Mouse (Mus musculus): Measurements from ENCODE around the gene H1f0.
A peak's percentile ranks its signal among the peaks of the same experiment; 100 is the strongest.

Gene H1f0

DNA sequence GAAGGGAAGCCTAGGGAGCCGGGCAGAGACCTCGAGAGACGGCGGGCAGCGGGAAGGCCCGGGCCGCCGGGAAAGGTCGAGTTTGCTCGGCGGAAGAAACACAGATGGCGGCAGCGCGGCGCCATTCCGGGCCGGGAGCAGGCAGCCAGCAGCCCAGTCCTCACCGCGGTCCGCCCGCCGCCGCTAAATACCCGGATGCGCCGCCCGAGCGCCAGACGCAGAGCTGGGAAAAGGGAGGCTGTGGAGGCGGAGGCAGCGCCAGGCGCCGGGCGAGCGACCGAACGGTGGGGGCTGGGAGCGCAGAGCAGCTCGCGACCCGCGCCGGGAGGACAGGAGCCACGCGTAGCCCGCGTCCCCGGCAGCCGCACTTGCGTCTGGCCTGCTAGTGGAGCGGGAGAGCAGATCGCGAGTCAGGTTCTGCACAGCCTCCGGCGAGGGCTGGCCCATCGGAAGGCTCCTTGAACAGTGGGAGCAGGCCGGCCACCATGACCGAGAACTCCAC is at the start of gene H1f0:
Gene H1f0 (plus strand): TSS at position 214 of the 502 bp plus-strand sequence.
- peak; percentile 97 for DNase-seq (ENCODE audit: low spot score)

DNA sequence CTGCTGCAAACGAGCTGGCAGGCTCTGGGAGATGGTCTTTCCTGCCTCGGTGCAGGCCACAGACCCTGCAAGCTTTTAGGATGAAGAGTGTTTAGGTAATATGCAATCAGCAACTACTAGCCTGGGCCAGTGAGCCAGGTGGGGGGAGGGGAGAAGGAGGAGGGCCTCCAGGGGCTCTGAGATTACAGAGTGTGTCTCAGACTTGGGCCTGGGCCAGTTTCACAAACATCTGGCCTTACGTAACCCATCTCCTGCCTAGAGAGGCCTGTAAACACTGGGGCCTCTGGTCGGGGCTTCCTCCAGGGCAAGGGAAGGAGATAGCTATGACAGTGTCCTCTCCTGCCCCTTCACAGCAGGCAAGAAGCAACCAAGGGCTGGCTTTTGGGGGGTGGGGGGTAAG is 49.4 kb upstream of the H1f0 start:
- DNase-seq (ENCODE audit: low spot score) = peak; percentile 70

DNA sequence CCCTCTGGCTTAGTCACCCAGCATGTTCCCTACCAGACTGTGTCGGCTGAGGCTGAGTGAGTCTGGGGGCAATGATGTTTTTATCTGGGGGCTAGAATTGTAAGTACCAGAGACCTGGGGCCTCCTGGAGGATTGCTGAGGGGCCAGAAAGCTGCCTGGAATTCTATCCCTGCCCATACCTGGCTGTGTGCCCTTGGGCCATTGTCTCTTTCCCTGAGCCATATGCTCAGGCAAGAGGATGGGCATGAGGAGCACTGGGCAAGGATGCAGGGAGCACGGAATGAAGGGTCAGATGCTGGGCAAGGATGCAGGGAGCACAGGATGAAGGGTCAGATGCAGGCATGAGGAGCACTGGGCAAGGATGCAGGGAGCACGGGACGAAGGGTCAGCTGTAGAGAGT is 48.2 kb upstream of the H1f0 start:
- DNase-seq (ENCODE audit: low spot score) = no peak

DNA sequence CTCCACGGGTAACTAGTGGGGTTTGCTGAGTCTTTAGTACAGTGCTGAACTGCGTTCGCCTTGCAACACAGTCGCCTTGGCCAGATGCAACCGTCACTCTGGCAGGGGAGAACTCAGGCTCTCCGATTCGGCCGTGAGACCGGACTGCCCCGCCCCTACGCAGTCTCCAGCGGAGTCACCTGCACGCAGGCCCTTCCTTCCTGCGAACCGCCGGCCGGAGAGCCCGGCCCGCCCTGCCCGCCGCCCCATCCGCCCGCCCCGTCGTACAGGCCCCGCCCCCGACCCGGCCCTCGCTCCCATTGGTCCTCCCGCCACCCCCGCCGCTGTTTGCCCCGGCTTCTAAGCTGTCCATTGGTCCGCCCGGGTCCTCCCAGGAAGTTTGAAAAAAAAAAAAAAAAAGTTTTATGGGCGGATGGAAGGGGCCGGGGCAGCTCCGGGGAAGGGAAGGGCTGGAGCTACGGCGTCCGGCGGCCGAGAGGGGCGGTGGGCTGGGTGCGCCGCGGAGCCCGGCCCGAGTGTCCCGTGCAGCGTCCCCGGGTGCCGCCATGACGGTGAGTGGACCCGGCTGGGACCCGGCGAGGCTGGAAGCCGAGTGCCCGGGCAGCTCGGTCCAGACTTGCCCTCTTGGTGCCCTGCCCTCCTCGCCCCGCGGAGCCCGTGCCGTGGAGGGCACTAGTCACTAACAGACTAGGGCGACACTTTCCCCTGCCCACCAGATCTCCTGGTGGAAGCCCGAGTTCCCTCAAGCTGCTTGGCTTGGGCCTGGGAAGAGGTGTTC is 45.4 kb upstream of the H1f0 start:
- DNase-seq (ENCODE audit: low spot score) = peak; percentile 91

DNA sequence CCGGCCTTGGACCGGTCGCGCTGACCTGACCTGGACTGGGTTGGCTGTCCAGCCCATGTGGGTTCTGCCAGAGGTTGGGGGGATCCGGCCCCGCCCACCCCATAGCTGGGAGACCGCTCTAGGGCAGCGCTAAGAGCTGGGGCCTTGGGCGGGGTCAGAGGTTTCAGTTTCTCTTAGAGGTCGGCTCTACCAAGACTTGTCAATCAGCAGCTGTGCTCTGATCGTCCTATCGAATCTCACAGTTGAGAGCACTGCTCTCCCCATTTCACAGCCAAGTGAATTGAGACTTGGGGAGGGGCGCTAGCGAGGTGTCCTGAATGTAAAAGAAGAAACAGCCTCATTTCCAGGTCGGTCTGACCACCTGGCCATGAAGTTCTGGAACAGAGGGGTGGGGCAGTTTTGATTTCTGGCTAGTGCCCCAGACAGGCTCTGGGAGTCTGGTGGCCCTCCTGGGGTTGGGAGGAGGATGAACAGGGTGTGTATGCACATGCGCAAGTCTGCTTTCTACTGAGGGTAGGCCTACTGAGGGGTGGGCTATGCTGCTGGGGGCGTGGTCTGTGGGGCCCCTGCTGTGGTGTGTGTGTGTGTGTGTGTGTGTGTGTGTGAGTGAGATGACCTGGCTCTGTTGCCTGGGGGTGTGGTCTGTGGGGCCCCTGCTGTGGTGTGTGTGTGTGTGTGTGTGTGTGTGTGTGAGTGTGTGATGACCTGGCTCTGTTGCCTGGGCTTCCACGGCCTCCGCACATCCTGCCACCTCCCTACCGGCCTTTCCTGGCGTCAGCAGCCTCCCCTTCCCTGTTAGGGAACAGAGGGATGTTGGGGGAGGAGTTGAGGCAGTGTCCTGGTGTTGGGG is 44.6 kb upstream of the H1f0 start:
- peak; percentile 77 for DNase-seq (ENCODE audit: low spot score)

DNA sequence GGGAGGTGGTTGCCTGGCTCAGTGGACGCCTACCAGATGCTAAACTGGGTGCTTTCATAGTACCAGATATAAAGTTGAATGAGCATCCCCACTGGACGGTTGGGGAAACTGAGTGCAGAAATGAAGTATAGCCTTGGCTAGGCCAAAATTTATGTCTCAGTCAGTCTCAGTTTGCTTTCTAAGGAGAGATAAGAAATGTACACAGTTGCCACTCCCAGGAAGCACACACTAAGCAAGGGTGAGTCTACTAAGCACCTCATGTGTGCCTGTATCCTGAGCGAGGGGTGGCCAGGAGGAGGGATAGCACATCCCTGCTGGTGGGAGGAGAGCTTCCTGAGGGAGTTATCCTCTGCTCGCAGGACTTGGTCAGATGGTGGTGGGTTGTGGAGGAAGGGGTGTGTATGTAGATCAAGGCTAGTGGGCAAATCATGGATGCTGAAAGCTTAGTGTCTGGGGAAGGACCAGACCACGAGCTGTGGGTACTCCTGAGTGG is 43.9 kb upstream of the H1f0 start:
- DNase-seq (ENCODE audit: low spot score) = no peak

DNA sequence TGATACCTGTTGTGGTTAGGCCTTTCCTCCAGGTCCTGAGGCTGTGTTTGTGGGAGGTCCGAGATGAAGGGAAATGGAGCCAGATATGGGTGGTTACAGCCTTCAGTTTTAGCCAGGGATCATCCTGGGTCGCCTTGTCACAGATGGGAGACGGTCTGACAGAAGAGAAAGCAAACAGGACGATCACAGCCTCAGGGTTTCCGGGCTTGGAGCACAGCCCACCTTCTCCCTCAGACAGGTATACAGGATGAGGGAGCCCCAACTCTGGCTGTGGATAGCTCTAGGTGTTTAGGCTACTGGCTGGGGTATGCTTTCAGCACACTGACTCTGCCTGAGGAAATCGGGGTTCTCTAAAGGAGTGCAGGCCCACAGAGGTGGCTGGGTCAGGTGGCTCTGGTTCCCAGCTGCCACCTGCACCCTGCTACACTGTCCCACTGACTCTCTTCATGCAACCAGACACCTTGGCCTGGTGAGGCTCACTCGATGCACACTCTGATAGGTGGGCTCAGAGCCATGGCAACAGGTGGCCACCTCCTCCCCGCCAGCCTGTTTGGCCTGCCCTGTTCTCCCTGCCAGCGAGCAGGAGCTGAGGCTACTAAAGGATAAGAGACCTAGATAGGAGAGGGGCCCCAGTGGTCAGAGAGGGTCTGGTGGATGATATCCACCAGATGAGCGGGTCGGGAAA is 41.6 kb upstream of the H1f0 start:
- DNase-seq (ENCODE audit: low spot score) = no peak

DNA sequence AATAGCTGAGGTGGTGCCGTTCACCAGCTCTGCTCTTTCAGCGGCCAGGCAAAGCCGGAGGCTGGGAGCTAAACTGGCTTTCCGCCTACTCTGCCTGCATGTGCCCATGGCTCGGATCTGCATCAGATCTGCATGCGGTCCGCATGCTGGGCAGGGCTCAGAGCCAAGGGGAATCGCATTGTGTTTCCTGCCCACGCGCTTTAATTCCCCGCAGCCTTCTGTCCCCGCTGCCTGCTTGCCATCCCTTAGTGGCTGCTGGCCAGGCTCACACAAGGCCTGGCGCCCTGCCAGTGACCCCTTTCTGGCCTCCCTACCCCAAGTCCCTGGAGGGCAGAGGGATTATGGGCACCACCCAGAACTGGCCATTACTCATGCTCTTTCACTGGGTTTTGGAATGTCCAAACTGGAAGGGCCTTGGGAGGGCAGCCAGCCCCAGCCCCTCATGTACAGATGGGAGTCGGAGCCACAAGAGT is 39.7 kb upstream of the H1f0 start:
- DNase-seq (ENCODE audit: low spot score) = peak; percentile 72

DNA sequence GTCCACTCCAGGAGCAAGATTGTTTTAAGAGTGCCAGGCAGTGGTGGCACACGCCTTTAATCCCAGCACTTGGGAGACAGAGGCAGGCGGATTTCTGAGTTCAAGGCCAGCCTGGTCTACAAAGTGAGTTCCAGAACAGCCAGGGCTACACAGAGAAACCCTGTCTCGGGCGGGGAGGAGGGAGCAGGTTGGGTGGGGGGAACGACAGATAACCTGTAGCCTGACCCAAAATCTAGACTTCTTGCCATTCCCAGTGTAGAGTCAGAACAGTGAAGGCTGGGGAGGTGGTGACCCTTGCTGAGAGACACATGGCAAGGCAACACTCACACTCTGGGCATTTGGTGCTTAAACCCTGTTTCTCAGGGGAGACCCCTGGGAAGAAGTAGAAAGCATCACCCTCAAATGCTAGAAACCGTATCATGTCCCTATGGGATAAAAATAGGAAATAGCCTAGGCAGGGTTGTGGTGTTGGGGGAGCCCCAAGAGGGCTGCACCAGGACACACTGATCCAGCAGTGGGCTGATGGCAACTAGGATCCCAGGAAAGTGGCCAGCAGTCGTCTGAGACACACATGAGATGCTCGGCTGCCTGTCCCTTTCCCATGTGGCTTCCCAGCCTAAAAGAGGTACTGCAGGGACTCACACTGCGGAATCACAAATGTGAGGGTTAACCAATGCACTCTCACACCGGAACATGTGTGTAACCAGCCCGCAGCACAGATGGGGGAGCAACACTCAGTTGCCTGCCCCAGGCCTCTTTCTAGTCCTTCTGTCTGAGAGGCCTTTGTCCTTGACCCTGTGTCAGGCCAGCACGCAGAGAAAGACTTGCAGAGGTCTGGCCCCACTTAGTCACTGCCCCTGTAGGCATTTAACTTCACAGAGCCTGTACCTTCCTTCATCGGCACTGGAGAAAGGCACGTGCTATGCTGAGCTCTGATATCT is 38.8 kb upstream of the H1f0 start:
- no peak for DNase-seq (ENCODE audit: low spot score)

DNA sequence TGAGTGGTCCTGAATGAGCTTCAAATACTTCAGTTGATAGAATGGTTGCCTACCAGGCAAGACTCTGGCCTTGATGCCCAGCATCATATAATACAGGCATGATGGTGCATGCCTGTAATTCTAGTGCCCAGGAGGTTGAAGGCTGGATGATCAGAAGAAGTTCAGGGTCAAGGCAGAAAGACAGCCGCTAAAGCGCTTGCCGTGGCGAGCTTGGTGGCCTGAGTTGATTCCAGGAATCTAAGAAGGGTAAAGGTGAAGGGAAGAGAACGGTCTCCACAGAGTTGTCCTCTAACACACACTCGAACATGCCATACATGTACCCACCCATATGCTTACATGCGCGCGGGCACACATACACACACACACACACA is 38.2 kb upstream of the H1f0 start:
- no peak for DNase-seq (ENCODE audit: low spot score)

DNA sequence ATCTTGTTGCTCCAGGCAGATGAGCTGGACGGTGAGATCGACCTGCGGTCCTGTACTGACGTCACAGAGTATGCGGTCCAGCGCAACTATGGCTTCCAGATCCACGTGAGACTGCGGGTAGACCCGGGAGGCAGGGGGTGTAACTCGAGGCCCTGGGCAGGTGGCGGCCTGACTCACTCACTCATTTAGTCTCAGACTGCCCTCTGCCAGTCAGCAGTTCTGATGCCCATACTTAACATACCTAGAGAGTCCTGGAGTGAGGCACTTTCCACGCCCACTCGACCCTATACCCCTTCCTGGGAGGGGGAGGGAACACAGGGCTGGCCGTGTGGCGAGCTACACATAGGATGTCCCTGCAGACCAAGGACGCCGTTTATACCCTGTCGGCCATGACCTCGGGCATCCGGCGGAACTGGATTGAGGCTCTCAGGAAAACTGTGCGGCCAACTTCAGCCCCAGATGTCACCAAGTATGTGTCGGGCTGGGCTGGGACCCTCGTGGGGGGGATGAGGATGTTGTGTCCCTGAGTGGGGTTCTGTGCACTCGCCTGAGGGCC is 37.2 kb upstream of the H1f0 start:
- no peak for DNase-seq (ENCODE audit: low spot score)

DNA sequence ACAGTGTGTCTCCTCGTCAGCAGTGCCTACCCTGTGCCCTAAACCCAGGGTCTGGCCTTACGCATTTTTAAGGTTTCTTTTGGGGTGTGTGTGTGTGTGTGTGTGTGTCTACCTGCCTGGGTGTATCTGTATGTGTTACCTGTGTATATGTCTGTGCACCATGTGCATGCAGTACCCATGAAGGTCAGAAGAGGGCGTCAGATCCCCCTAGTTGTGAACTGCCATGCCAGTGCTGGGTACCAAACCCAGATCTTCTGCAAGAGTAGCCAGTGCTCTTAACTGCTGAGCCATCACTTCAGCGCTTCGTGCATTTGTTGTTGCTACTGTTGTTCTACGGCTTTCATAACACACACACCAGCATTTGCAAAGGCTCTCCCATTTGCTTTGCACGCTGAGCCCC is 36.0 kb upstream of the H1f0 start:
- DNase-seq (ENCODE audit: low spot score) = no peak

DNA sequence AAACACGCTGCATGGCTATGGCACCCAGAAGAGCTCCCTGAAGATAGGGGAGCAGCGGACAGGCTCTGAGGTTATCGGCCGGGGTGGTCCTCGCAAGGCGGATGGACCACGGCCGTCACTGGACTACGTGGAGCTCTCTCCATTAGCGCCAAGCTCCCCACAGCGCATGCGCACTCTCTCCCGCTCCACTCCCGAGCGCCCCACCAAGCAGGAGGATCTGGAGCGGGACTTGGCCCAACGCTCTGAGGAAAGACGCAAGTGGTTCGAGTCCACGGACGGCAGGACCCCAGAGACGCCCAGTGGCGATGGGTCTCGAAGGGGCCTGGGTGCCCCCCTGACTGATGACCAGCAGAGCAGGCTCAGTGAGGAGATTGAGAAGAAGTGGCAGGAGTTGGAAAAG is 35.3 kb upstream of the H1f0 start:
- DNase-seq (ENCODE audit: low spot score) = no peak

DNA sequence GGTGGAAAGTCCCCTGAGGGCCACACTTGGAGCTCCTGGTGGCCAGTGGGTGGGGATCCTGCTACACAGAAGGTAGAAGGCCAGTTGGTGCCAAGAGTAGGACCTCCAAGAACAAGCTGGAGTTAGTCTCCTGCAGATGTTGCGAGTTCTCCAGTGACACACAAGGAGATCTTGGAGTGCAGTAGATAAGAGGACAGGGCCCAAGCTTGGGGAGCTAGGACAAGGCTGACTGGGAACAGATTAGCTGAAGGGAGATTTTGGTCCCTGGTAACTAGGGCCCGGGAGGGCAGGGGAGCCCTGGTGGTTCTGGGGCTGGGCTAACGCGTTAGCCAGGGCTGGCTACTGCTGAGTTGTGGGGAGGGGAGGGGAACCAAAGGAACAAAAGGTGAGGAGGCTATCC is 32.3 kb upstream of the H1f0 start:
- no peak for DNase-seq (ENCODE audit: low spot score)

DNA sequence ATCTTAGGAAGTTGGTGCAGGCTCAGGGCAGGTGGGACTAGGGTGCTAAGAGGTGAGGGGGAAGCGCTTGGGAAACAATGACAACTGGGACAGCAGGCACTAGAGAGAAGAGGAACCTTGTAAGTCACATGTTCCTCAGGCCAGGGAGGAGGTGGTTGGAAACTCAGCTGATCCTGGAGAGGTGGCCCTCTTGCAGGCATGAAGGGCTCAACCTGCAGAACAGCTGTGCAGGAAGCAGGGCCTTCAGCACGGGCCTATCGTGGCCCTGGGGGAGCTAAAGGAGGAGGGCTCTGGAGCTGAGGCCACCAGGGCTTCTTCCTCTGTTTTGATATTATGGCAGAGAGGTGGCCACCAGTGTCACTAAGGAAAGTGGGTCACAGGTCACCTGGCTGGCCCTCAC is 31.6 kb upstream of the H1f0 start:
- no peak for DNase-seq (ENCODE audit: low spot score)

DNA sequence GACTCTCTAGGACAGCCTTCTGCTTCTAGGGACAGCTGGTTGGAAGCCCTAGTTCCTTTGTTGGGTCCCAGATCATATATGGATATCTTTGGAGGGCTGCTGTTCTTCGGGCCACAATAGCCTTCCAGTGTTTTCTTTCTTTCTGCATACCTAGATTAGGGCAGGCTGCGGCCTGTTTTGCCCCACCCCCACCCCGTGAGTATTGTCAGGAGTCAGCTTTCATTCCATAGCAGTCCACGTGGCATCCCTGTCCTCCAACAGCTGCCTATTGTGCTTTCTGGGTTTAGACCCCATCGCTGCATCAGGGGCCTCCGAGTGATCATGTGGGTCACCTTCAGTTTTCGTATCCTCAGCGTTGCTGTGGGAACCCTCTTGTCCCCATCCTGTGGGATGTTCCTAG is 29.9 kb upstream of the H1f0 start:
- no peak for DNase-seq (ENCODE audit: low spot score)

DNA sequence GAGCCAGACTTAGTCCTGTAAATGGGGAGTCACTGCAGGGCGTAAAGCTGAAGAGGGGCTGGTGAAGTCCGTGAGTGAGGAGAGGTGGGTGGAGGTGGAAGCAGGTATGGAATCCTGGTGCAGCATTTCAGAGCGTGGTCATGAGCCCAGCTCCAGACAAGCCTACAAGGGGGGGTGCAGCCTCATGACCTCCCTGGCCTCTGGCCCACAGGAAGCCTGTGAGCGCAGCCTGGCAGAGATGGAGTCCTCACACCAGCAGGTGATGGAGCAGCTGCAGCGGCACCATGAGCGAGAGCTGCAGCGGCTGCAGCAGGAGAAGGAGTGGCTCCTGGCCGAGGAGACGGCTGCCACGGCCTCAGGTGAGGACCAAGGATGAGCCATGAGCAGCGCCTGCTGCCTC is 28.7 kb upstream of the H1f0 start:
- no peak for DNase-seq (ENCODE audit: low spot score)

DNA sequence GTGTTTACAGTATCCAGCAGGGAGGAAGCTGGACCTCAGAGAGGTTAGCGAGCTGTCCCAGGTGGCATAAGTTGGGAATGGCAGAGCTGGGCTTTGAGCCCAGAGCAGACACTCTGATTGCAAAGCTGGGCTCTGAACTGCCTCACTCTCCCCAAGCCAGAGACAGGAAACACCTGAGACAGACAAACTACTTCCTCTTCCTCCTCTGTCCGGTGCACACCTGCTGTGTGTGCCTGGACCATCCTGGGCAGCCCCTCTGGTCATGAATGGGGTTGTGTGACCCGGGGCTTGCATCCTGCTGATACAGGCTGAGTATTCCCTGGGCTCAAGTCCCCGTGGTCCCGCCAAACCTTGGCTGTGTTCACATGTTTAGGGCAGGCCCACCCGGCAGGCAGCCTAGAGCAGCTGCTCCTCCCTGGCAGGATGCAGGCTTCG is 27.9 kb upstream of the H1f0 start:
- DNase-seq (ENCODE audit: low spot score) = no peak

DNA sequence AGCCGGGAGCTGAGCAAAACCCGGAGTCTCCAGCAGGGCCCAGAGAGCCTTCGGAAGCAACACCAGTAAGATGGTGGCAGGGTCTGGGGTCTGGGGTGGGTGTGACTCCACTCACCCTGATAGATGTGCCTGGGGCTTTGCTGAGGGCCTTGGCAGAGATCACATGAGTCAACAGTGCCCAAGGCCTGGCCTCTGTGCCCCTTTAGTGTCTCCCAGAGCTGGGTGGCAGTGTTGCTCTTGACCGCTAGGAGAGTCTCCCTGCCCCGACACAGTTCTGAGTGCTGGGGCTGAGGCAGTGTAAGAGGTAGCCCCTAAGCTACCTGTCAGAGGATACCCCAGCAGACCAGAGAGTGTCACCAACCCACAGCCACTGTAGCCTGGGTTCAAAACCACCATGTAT is 26.7 kb upstream of the H1f0 start:
- no peak for DNase-seq (ENCODE audit: low spot score)

DNA sequence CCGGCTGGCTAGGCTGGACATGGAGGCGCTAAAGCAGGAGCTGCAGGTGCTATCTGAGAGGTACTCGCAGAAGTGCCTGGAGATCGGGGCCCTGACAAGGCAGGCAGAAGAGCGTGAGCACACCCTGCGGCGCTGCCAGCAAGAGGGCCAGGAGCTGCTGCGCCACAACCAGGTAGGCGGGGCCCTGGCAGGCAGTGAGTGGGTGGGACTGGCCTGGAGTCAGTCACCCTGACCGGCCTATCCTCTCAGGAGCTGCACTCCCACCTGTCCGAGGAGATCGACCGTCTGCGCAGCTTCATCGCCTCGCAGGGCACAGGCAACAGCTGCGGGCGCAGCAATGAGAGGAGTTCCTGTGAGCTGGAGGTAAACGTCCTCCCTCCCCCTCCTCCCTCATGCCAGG is 26.2 kb upstream of the H1f0 start:
- DNase-seq (ENCODE audit: low spot score) = peak; percentile 62

DNA sequence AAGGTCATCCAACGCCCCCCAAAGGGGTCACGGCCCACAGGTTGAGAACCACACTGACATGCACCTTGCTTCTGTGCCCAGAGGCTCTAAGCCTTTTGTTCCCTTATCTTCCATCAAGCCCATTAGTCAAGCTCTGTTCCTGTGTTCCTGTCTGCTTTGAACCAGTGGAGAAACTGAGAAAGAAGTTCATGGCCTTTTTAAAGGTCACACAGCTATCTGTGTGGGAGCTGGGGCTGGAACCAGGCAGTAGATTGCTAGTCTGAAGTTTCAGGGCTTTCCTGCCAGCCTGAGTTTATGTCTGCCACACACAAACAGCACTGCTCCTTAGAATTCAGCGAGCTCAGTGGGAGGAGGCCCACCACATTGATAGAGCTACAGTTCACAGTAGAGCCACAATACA is 25.2 kb upstream of the H1f0 start:
- no peak for DNase-seq (ENCODE audit: low spot score)

Data from testis, postnatal 14 days (tissue).